Mouse (Mus musculus) megakaryocyte progenitor cell, adult 5-6 weeks (primary cell): ENCODE data around the gene Bud13. TPM values are rescaled to one million over a fixed set of nuclear protein-coding genes. Genes with fewer than 3 reads are reported as not detected.
"Not testable (repeated sequence)": the region's sequence is repeated elsewhere in the genome, so short reads cannot be mapped to it uniquely, and the experiment has no call there.

Source experiments
- ATAC-seq: replicated peaks from 2 replicates; pipeline ENCODE4 v1.8.0; 2016; ENCODE audit warnings: mild to moderate bottlenecking, moderate TSS enrichment, inconsistent platforms; ENCODE audit not compliant: poor library complexity
- total RNA-seq, 2 experiments: library from RNA; stranded (forward) in 1 of 2; stranded (reverse) in 1 of 2; fragments of 157-497, 149-512 nt in 1 of 2; fragments of 200-1000 nt in 1 of 2; gene quantifications; 2 replicates each; pipeline versions ENCODE4 v1.2.3 to v1.2.4; 2015 to 2017

The Bud13 gene
- total RNA-seq, 2 experiments from 2014 or later, result 13.3 to 17.6 TPM

DNA sequence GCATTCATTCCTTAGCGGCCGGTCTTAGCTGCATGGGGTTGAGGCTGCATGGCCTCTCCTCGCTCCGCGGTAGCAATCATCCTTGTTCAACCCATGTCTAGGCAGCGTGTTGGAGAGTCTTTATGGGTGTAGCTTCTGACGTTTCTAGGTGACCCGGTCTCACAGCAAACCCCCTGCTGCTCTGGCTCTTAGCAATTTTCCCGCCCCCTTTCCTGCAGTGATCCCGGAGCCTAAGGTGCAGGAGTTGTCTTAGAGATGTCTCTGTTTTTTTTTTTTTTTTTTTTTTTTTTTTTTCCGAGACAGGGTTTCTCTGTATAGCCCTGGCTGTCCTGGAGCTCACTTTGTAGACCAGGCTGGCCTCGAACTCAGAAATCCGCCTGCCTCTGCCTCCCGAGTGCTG lies 53.5 kb downstream of the Bud13 start:
- not testable (repeated sequence) for ATAC-seq

- ATAC-seq, result no peak
These were observed 54.5 kb downstream of the Bud13 start for GRCm38 (mm10) chr9:46337331-46337730.

GRCm38 (mm10) chr9:46337852-46338291 lies 55.1 kb downstream of the Bud13 start:
- ATAC-seq, result no peak

DNA sequence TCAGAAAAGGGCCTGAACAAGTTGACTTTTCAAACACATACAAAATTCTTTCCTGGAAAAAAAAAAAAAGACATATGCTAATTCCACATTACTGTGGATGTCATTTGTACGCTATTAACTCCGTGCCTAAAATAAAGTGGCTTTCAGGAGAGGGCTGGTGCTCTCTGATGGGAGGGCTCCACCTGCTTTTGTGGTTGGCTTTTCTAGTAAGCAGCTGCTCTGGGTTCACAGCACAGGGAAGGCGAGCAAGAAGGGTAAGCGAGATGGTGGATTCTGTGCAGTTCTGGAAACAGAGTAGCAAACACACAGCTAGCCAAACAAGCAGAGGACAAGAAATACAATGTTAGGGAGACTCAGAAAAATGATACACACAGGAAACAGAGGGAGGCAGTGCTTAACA lies 55.6 kb downstream of the Bud13 start:
- no peak for ATAC-seq

GRCm38 (mm10) chr9:46339051-46339652 lies 56.3 kb downstream of the Bud13 start:
- ATAC-seq, result no peak

DNA sequence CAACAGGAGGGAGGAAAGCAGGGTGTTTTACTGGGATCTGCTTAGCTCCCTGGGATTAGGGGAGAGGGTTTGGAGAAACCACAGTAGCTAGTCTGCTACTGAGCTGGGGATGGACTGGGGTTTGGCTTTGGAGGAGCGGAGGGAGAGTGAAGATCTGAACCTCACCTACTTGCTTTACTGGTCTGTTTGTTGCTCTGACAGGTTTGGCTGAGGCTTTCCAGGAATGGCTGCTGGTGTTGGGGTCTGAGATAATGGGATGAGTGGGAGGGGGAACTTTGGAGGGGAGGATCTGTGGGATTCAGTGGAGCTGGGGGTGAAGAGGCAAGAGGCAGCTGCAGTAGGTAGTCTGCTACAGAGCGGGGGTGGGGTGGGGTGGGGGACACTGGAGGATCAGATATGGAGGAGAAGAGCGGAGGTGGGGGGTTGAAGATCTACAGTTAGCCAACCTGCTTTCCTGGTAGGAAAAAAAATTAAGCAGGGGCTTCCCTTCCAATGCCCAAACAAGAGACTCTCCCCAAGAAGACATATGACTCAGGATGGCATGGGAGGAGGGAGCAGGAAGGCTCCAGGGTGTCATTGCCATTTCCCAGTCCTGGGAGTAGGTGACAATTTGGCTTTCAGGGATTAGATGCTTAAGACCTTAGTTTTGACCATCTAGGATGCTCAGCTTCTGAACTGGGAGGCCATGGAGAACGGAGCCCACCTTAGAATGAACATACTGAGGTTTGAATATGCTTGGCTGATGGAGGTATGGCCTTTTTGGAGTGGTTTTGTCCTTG lies 63.3 kb downstream of the Bud13 start:
- no peak for ATAC-seq

Other genes with a start within 250 kb of the Bud13 start
- gene Apoa1, start 54.4 kb upstream of the Bud13 start, total RNA-seq (2015), result not detected in 2 replicates
- gene Apoa1, start 54.4 kb upstream of the Bud13 start, total RNA-seq (2017), result not detected in 2 replicates
- not detected in 2 replicates for gene Apoc3, start 47.4 kb upstream of the Bud13 start, total RNA-seq (2015)
- gene Apoc3, start 47.4 kb upstream of the Bud13 start, total RNA-seq (2017), result not detected in 2 replicates
- not detected in 2 replicates for gene Apoa4, start 42.3 kb upstream of the Bud13 start, total RNA-seq (2015)
- gene Apoa4, start 42.3 kb upstream of the Bud13 start, total RNA-seq (2017), result not detected in 2 replicates
- not detected in 2 replicates for gene Apoa5, start 14.4 kb upstream of the Bud13 start, total RNA-seq (2015)
- gene Apoa5, start 14.4 kb upstream of the Bud13 start, total RNA-seq (2017), result not detected in 2 replicates
- gene Zpr1, start 9.9 kb upstream of the Bud13 start, total RNA-seq (2015), result 37.9 and 39.9 TPM in 2 replicates
- 35.1 and 39.7 TPM in 2 replicates for gene Zpr1, start 9.9 kb upstream of the Bud13 start, total RNA-seq (2017)
- gene 4931429L15Rik, start 37.0 kb downstream of the Bud13 start, total RNA-seq (2015), result not detected in 2 replicates
- not detected in 2 replicates for gene 4931429L15Rik, start 37.0 kb downstream of the Bud13 start, total RNA-seq (2017)